ENCODE assay signal across 29 mouse cellular contexts in the genomic region with DNA sequence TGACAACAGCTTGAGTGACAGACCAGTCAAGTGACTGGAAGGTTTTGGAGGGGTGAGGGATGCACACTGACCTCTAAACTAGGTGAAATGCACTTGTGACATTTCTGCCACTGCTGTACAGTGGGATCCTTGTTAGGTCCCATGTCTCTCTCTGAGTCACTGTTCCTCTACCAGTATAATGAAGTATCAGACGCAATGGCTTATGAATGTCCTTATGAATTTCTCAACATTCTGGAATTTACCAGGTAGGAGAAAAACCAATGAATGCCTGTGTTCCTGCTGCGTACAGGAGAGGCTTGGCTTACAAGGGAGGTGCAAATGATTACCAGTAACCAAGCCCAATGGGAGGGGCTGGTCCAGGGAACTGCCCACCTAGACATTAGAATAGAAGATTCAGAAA. TPM values are rescaled to one million over a fixed set of nuclear protein-coding genes. Genes with fewer than 3 reads are reported as not detected.
"Had no signal": no experiment of that assay in that cellular context is flagged by ENCODE, and none has a peak within 500 bp of the region (broad histone marks: within the 10 kb centered on the region; RNA-seq: fewer than 3 reads in every experiment).

No protein-coding gene starts in this region.

- H3K4me2 ChIP-seq: limb, embryonic 12.5 days; limb, embryonic 13.5 days; limb, embryonic 15.5 days; liver, embryonic 11.5 days; liver, embryonic 12.5 days; liver, embryonic 13.5 days; liver, embryonic 15.5 days; lung, embryonic 14.5 days; lung, embryonic 15.5 days; midbrain, embryonic 11.5 days; midbrain, embryonic 12.5 days; midbrain, embryonic 13.5 days; midbrain, embryonic 15.5 days; neural tube, embryonic 12.5 days had no signal

- ATAC-seq: liver, embryonic 12.5 days; liver, postnatal 0 days; midbrain, embryonic 13.5 days; midbrain, embryonic 15.5 days; midbrain, embryonic 16.5 days had no signal

- H3K9me3 ChIP-seq: limb, embryonic 10.5 days; limb, embryonic 12.5 days; limb, embryonic 13.5 days; limb, embryonic 15.5 days; liver, embryonic 12.5 days; liver, embryonic 13.5 days; liver, embryonic 15.5 days; lung, embryonic 15.5 days; megakaryocyte, embryonic 14.5 days; midbrain, embryonic 10.5 days; midbrain, embryonic 12.5 days; midbrain, embryonic 13.5 days; midbrain, embryonic 15.5 days; neural tube, embryonic 12.5 days had no signal

- H3K4me3 ChIP-seq: left cerebral cortex, adult 2 months; limb, embryonic 10.5 days; limb, embryonic 12.5 days; limb, embryonic 13.5 days; limb, embryonic 15.5 days; liver, embryonic 12.5 days; liver, embryonic 13.5 days; liver, embryonic 15.5 days; lung, embryonic 15.5 days; megakaryocyte, embryonic 14.5 days; midbrain, embryonic 10.5 days; midbrain, embryonic 12.5 days; midbrain, embryonic 13.5 days; midbrain, embryonic 15.5 days; myocyte; neural tube, embryonic 12.5 days had no signal

- H3K27ac ChIP-seq: left cerebral cortex, adult 2 months; limb, embryonic 10.5 days; limb, embryonic 12.5 days; limb, embryonic 13.5 days; limb, embryonic 15.5 days; liver, embryonic 12.5 days; liver, embryonic 13.5 days; liver, embryonic 14.5 days; liver, embryonic 15.5 days; lung, embryonic 15.5 days; macrophage; midbrain, embryonic 10.5 days; midbrain, embryonic 12.5 days; midbrain, embryonic 13.5 days; midbrain, embryonic 15.5 days; neural tube, embryonic 12.5 days had no signal

- DNase-seq: left cerebral cortex, postnatal 4 days; liver; liver, embryonic 13.5 days; liver, postnatal 0 days; lung, adult 2 months; lung, embryonic 14.5 days; lung, postnatal 36 days; lung, postnatal 4 days; midbrain, embryonic 14.5 days had no signal

- H3K9ac ChIP-seq: limb, embryonic 12.5 days; limb, embryonic 13.5 days; limb, embryonic 15.5 days; liver, embryonic 12.5 days; liver, embryonic 13.5 days; liver, embryonic 14.5 days; liver, embryonic 15.5 days; liver, postnatal 0 days; lung, embryonic 14.5 days; lung, embryonic 15.5 days; midbrain, embryonic 12.5 days; midbrain, embryonic 13.5 days; midbrain, embryonic 15.5 days; neural tube, embryonic 12.5 days had no signal

- H3K36me3 ChIP-seq: limb, embryonic 10.5 days; limb, embryonic 12.5 days; limb, embryonic 13.5 days; limb, embryonic 15.5 days; liver, embryonic 12.5 days; liver, embryonic 13.5 days; liver, embryonic 15.5 days; lung, embryonic 15.5 days; midbrain, embryonic 10.5 days; midbrain, embryonic 12.5 days; midbrain, embryonic 13.5 days; midbrain, embryonic 15.5 days; neural tube, embryonic 12.5 days had no signal

- H3K4me1 ChIP-seq: limb, embryonic 10.5 days; limb, embryonic 12.5 days; limb, embryonic 13.5 days; limb, embryonic 15.5 days; liver, embryonic 12.5 days; liver, embryonic 13.5 days; liver, embryonic 15.5 days; lung, embryonic 15.5 days; megakaryocyte, embryonic 14.5 days; midbrain, embryonic 10.5 days; midbrain, embryonic 12.5 days; midbrain, embryonic 13.5 days; midbrain, embryonic 15.5 days; neural tube, embryonic 12.5 days had no signal

RNA-seq across cellular contexts. Expression of gene Slc16a2, which starts 30.5 kb away (rescaled TPM):
- polyA plus RNA-seq: macrophage had no signal
